Mouse (Mus musculus): ENCODE results near the gene Ralb.

The Ralb gene

DNA sequence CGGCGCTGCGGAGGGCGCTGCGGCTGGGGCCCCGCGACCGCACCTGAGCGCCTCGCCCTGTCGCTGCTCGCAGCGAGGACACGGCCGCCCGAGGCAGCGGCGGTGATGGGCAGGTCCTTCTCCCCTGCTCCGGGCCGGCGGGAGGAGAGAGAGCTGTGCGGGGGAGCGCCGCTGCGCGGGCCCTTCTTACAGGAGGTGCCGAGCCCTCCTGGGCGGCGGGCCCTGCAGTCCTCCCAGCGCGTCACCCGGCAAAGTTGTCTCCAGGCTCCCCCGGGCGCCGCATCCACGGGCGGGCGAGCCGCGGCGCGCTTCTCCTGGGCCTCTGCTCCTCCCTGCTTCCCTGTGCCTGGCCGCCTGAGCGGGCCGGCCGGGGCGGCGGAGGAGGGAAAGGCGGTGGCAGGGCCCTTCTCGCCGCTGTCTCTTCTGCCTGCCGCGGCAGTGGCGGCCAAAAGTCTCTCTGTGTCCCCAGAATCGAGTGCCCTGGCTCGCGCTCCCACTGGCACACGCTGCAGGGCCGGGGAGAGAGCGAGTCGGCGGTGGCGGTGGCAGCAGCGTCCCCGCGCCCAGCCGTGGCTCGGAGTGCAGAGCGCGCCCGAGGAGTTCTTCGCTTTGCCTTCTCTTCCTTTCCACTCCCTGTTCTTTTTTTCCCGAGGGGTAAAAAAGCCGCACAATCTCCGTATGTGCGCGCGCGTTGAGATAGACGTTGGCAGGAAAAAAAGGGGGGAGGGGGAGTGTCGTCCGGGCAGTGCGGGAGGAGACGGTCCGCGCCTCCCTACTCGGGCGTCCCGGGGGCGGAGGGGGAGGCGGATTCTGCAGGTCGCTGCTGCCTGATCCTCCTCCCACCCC, 82.8 kb downstream of the Ralb start, which contains the start of gene Inhbb:
TSS of gene Inhbb (minus strand) at position 673 of the 846 bp plus-strand sequence.
- in situ Hi-C loops (cut with MboI; ENCODE audit: unreplicated experiment in 2 of 2), result no loop called here

DNA sequence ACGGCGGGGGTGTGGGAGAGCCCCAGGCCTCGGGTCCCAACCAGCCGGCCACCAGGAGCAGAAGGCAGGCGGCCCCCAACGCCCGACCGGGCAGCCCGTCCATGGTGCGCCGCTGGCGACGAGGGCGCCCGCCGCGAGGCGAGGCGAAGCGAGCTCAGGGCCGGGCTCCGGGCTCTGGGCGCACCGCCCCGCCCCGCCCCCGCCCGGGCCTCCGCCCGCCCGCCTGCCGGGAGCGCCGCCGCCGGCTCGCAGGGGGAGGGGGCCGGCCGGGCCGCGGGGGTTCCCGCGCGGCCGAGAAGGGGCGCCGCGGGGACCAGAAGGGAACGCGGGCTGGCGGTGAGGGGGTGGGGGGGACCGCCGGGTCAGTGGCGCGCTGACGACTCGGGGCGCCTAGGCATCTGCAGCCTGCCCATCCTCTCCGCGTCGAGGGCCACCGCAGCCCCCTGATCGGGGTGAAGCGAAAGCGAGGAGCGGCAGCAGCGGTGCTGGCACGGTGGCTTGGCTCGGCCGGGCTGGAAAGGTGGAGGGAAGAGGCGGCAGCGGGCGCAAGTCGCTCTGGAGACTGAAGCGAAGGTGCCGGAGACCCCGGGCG, 83.5 kb downstream of the Ralb start:
- in situ Hi-C loops (cut with MboI; ENCODE audit: unreplicated experiment in 2 of 2), result no loop called here

Measured in v-Abl transformed pro-B cells (cell line).